Mouse (Mus musculus): ENCODE data around the gene Sh3rf3. TPM values are rescaled to one million over a fixed set of nuclear protein-coding genes. Genes with fewer than 3 reads are reported as not detected.
A peak's percentile ranks its signal among the peaks of the same experiment; 100 is the strongest.

Gene Sh3rf3
- total RNA-seq, 1 experiment from 2014 or later, result 1.8 TPM

DNA sequence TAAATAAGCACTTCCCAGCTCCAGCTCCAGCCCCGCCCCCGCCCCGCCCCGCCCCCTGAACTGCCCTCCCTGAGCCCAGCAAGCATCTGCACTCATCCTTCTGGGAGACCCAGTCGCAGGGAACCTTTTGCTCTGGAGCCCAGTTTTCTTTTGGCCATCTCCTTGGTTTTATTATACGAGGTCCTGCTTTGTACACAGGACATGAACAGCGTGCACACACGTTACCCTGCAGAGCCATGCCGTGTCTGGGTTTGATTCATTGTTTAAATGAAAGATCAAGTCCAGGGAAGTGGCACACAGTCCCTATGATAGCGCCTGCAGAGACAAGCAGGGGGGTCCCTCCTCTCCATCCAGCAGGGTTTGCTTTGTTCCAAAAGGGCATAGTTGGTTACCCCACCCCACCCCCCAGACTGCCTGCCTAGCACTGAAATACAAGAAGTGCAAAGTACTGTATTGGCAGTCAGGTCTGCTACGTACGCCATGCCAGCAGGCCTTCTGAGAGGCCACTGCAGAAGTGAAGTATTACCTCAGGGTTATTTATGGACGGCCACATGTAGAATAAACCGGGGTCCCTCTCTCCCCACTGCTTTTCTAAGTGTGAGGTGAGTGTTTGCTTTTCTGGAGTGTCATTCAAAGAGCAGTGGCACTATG, 41.5 kb downstream of the Sh3rf3 start:
- no peak for DNase-seq

DNA sequence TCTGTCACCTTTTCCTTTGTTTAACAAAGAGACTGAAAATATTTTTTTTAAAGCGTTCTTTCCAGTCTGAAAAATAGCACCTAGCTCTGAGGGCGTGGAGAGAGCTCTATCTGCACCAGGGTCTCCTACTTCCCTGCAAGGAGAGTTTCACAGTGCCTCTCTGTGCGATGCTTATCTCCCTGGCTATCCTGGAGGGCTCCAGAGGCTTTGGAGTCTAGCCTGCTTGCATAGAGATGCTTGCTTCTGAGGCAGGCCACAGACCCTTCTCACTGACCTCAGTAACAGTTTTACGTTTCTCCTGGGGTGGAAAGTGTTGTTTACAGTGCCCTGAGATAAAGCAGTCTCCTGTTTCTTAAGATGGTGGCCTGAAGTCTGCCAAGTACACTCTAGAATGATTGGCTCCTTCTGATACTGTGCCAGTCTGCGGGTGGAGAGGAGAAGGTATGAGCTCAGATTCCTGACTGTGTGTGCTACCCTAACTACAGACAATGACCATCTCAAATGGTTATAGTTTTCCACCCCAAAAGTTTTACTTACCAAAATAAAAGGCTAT, 42.1 kb downstream of the Sh3rf3 start:
- DNase-seq, result no peak

- no peak for DNase-seq
Measured at GRCm38 (mm10) chr10:58855814-58856213, 42.7 kb downstream of the Sh3rf3 start.

- no peak for DNase-seq
Measured at GRCm38 (mm10) chr10:58856742-58857141, 43.6 kb downstream of the Sh3rf3 start.

GRCm38 (mm10) chr10:58864735-58865134, 51.6 kb downstream of the Sh3rf3 start:
- no peak for DNase-seq

GRCm38 (mm10) chr10:58867536-58867935, 54.4 kb downstream of the Sh3rf3 start:
- DNase-seq, result no peak

DNA sequence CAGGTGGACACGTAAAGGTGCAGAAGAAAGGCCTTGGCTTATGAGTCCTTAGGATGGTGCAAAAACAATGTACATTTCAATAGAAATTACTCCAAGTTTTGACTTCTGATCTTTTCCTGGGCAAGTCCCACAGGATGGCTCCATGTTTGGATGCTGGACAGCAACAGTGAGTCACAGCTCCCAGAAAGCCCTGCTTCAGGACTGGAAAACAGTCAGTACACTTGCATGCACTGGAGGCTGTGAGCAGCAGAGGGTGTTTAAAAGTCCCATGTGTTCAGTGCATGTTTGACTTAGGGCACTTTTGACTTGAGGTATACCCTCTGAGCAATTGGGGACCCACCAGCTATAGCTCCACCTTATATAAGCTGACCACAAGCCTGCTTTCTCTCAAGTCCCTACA, 56.7 kb downstream of the Sh3rf3 start:
- peak; percentile 4 for DNase-seq

- DNase-seq, result peak; percentile 9
Measured at GRCm38 (mm10) chr10:58871149-58871820, 58.1 kb downstream of the Sh3rf3 start.

- no peak for DNase-seq
Measured at GRCm38 (mm10) chr10:58871821-58872577, 58.8 kb downstream of the Sh3rf3 start.

DNA sequence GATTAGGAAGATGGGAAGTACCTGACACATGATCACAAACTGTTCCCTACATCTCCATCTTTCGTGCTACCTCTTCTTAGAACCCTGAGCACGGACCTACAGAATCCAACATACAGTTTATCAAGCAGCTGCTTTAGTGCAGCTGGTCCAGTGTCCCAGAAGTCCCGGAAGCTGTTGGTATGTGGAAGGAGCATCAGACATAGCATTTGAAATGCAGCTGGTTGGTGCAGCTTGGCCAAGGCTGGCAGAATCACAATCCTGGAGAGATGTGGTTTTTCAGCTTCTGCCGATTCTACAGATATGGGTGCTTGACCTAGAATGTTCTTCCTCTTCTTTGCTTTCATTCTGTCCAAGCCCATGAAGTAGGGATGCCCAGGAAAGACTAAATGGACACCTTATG, 64.7 kb downstream of the Sh3rf3 start:
- no peak for DNase-seq

GRCm38 (mm10) chr10:58878636-58879035, 65.5 kb downstream of the Sh3rf3 start:
- DNase-seq, result no peak

- DNase-seq, result peak; percentile 34
Measured at GRCm38 (mm10) chr10:58882741-58883140, 69.6 kb downstream of the Sh3rf3 start.

DNA sequence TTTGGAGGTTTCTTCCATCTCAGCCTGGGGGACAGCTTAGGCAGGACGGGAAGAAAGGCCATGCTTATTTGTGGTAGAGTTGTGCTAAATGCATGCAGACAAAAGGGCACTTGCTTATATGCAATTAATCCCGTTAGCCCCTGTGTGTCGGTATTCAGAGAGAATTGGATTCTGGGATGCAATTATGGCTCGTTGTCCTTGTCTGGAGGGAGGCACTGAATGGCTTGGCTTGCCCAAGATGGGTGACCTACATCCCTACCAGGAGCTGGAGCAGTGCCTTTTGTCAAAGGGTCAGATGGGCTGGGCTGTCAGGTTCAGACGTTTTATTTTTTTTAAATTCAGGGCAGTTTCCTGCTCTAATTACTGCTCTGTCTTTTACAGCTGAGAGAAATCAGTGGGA, 72.2 kb downstream of the Sh3rf3 start:
- DNase-seq, result no peak

DNA sequence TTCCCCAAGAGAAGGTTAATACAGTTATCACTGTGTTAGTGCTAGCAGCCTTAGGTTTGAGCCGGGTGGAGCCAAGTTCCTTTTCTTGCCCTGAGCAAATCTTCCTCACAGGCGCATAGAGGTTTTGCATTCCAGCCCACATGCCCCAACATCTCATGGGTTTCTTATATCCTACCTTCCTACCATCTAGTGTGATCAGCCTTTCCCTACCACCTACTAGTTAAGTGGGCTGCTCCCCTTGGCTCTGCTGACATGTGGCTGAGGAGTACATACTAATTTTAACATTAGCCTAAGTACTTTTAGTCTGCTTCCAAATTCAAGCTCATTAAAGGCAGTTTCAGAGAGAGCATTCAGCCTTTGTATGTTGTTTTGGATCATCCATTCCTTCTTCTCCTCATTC, 72.7 kb downstream of the Sh3rf3 start:
- DNase-seq, result no peak

- DNase-seq, result no peak
Measured at GRCm38 (mm10) chr10:58890671-58891439, 77.7 kb downstream of the Sh3rf3 start.

DNA sequence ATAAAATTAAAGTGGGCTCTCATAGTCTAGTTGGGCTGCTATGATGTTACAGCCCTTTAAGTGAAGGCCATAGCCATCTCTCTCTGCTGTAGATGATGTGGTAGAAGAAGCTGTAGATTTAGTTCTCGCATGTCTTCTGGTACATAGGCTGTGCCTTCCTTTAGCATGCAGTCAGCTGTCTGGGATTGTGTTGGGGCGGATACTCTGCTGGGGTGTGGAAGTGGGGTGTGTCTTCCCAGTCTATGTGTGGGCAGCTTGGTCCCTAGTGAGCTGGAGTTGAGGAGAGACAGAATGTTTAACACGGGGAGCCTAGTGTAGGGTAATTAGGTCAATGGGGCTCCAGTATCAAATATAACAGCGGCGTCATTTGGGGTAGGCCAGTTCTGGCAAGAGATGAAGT, 82.3 kb downstream of the Sh3rf3 start:
- no peak for DNase-seq

DNA sequence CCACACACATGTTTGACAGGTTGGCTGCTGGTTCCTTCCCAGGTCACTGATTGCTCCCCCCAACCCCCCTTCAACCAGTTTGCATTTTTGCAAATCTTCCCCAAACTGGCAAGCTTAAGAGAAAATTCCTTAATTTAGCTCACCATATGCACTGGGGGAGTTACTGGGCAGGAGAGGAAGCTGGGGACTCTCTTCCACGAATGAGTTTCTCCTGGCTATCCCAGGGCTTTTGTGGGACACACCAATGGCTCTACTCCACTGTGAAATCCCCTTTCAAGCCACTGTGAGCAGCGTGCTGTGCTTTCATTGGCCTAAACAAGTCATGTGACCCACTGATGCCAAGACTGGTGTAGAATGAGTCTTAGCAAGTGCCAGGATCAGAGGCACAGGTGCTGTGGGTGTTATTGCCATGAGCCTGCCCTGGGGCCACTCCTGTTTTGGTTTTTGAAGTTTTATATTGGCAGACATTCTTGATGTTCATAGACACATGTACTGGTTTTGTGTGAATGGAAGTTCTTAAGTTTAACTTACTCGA, 83.9 kb downstream of the Sh3rf3 start:
- DNase-seq, result no peak

DNA sequence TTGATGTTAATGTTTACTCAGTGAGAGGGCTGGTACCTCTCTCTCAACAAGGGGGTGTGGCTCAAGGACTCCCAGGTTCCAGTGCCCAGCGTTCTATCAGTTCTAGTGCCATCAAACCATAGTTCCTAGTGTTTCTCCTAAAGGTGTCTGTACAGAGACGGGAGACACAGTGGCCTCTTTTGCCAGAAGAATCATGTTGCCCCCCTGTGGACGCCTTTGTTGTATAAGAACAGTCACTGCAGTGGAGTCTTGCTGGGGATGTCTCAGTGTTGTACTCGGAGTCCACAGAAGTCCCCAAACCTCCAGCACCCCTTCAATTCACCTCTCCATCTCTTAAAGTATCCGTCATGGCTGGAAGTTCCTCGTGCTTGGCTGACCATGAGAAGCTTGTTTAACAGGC, 92.1 kb downstream of the Sh3rf3 start:
- no peak for DNase-seq

- peak; percentile 14 for DNase-seq
Measured at GRCm38 (mm10) chr10:58907001-58907443, 93.9 kb downstream of the Sh3rf3 start.

GRCm38 (mm10) chr10:58908451-58908850, 95.3 kb downstream of the Sh3rf3 start:
- DNase-seq, result no peak

GRCm38 (mm10) chr10:58915301-58916245, 102.4 kb downstream of the Sh3rf3 start:
- no peak for DNase-seq
